Mouse (Mus musculus) c-Kit-positive CD71-negative TER-119-negative erythroid progenitor cells, embryonic 14.5 days (primary cell): ENCODE data around the gene Btnl4.
"Not testable (repeated sequence)": the region's sequence is repeated elsewhere in the genome, so short reads cannot be mapped to it uniquely, and the experiment has no call there.

Source experiments
- DNase-seq: peaks from one replicate; pipeline ENCODE4 v3.0.0-alpha.2; 2013; ENCODE audit warnings: low read depth

Btnl4 gene

DNA sequence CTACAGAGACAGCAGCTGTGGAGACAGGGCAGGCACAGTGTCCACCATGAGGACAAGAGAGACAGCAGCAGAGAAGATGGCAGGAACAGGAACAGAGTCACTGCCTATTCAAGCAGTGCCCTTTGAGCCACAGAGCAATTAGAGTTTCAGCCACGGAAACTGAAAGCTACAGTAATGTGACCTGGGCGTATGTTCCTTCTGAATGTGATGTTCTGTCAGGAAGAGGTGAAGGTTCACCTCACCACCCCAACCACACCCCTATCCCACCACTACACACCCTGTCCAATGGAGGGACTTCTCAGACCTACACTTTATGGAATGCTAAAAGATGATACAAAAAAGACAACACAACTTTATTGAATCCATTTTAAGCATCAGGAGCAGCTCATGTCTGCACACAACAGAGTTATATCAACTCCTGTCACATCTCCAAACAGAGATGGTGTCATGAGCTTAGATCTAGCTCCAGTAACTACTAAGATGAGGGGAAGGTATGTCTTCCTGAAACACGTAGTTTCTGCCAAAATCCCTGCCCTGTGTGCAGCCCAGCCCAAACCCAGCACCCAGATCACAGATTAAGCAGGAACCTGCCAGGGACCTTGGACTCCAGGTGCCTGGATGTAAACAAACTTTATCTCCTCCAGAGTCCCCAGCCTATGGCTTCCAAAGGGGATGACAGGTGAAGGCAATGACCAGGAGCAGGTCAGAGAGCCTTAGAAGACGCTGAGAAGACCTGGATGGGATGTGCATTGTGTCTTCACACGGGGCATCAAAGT is at the start of gene Btnl4:
Gene Btnl4, minus strand, starts transcription at position 81 of the 776 bp plus-strand sequence.
- not testable (repeated sequence) for DNase-seq

DNA sequence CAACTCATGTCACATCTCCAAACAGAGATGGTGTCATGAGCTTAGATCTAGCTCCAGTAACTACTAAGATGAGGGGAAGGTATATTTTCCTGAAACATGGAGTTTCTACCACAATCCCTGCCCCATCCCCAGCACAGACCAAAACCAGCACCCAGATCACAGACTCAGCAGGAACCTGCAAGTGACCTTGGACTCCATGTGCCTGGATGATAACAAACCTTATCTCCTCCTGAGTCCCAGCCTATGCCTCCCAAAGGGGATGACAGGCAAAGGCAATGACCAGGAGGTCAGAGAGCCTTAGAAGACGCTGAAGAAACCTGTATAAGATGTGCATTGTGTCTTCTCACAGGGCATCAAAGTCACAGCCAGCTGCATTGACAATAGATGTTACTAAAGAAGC is 41.9 kb upstream of the Btnl4 start:
- no peak for DNase-seq

GRCm38 (mm10) chr17:34518571-34518970 is 41.5 kb upstream of the Btnl4 start:
- DNase-seq = not testable (repeated sequence)

DNA sequence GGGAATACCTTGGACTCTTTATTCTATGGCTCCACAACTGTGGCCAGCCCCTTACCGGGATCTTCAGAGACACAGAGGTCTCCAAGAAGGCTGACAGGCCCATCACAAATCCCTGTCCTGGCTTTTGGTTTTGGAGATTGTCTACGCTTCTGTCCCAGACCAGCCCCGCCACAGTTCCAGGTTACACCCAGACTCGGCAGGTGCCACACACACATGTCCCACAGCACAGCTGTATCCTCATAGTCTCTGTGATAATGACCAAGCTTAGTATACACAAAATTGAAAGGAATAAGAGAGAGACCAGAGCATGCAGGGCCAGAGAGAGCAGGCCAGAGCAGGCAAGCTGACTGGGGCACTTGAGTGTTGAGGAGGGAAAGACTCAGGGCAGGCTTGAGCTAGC is 40.7 kb upstream of the Btnl4 start:
- no peak for DNase-seq

DNA sequence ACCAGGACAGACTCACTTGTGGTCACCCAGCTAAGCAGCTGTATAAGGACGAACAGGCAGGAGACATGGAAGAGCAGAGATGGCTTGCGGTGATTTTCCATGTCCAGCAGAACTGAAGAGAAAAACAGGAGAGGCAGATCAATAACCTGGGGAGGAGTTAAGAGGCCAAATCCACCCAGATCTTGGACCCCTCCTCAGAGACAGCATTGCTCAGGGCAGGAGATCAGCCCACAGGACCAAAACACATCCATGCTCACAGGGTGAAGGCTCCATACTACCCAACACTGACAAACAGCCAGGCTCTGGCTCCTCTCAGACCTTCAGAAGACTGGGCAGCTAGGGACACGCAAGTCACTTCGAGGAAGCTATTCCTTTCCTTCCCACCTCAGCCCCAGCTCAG is 40.1 kb upstream of the Btnl4 start, which contains the start of gene Btnl6:
Gene Btnl6, minus strand, starts transcription at position 101 of the 400 bp plus-strand sequence.
- no peak for DNase-seq

GRCm38 (mm10) chr17:34516514-34516913 is 39.4 kb upstream of the Btnl4 start:
- no peak for DNase-seq

DNA sequence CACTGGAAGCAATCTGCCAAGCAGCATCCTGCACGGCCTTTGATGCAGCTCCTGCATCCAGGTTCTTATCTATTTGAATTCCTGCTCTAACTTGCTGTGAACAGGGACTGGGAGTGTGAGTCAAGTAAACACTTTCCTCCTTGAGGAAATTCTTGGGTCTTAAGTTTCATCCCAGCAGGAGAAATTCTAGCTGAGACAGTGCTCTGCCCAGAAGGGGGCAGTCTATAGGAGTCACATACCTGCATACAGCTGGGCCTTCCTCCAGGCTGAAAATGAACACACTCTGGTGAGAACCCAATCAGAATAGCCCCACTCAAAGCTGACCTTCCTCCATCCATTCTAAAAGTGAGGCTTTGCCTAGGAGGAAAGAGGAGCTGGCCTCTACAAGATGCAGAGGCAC is 34.6 kb upstream of the Btnl4 start:
- DNase-seq = not testable (repeated sequence)

GRCm38 (mm10) chr17:34507591-34507990 is 30.5 kb upstream of the Btnl4 start:
- no peak for DNase-seq

DNA sequence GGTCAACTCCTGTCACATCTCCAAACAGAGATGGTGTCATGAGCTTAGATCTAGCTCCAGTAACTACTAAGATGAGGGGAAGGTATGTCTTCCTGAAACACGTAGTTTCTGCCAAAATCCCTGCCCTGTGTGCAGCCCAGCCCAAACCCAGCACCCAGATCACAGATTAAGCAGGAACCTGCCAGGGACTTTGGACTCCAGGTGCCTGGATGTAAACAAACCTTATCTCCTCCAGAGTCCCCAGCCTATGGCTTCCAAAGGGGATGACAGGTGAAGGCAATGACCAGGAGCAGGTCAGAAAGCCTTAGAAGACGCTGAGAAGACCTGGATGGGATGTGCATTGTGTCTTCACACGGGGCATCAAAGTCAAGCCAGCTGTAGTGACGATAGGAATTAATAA is 20.6 kb upstream of the Btnl4 start:
- not testable (repeated sequence) for DNase-seq

DNA sequence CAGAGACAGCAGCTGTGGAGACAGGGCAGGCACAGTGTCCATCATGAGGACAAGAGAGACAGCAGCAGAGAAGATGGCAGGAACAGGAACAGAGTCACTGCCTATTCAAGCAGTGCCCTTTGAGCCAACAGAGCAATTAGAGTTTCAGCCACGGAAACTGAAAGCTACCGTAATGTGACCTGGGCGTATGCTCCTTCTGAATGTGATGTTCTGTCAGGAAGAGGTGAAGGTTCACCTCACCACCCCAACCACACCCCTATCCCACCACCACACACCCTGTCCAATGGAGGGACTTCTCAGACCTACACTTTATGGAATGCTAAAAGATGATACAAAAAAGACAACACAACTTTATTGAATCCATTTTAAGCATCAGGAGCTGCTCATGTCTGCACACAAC is 20.2 kb upstream of the Btnl4 start:
- not testable (repeated sequence) for DNase-seq

- no peak for DNase-seq
Measured at GRCm38 (mm10) chr17:34496539-34496938, 19.4 kb upstream of the Btnl4 start.

GRCm38 (mm10) chr17:34495156-34495555 is 18.0 kb upstream of the Btnl4 start:
- DNase-seq = not testable (repeated sequence)

DNA sequence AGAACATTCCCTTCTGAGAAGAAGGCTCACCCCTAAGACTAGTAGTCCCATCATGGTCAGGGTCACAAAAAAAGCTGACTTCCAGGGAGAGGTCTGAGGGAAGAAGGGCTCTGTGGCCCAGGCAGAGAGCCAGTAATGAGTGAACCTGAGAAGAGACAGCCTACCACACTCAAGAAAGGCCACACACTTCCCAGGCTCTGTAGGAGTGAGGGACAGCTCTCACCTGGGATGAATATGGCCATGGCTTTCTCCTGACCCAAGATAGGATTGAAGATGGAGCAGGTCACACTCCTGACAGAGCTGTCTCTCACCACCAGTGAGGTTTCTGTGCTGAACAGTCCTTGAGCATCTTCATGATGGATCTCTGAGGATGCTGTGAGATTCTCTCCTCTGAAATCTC is 15.7 kb upstream of the Btnl4 start:
- DNase-seq = no peak

GRCm38 (mm10) chr17:34476427-34476826 is 691 bp downstream of the Btnl4 start:
- no peak for DNase-seq

- DNase-seq = no peak
Measured at GRCm38 (mm10) chr17:34475060-34475459, 2.1 kb downstream of the Btnl4 start.

- DNase-seq = no peak
Measured at GRCm38 (mm10) chr17:34470491-34470890, 6.6 kb downstream of the Btnl4 start.

DNA sequence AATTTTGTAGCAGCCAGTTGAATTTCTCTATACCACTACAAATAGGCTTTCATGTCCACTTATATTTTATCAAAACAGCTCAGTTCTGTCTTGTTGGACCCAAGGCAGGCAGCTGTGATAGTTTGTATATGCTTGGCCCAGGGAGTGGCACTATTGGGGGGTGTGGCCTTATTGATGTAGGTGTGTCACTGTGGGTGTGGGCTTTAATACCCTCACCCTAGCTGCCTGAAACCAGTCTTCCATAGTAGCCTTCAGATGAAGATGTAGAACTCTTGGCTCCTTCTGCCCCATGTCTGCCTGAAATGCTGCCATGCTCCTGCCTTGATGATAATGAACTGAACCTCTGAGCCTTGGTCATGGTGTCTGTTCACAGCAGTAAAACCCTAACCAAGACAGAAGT is 11.2 kb downstream of the Btnl4 start:
- not testable (repeated sequence) for DNase-seq

- no peak for DNase-seq
Measured at GRCm38 (mm10) chr17:34459255-34459654, 17.9 kb downstream of the Btnl4 start.

GRCm38 (mm10) chr17:34457668-34458067 is 19.4 kb downstream of the Btnl4 start:
- no peak for DNase-seq

- DNase-seq = no peak
Measured at GRCm38 (mm10) chr17:34448473-34449041, 28.6 kb downstream of the Btnl4 start.

- no peak for DNase-seq
Measured at GRCm38 (mm10) chr17:34441990-34442389, 35.1 kb downstream of the Btnl4 start.

DNA sequence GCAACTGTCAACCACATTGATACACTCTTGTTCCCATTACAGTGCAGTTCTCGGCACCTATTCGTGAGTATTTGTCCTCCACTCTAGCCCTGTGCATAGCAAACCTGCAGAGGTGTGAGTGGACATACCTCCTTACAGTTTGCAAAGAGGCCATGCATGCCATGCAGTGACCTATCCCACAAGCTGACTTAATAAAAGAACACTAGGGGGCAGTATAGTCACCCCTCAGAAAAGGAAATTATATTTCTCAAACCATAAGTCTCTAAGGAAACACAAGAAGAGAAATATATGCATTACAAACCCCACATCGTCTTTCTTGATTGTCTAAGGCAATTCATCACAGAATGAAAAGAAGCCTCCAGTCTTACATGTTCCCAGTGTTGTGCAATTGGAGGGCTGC is 37.3 kb downstream of the Btnl4 start:
- no peak for DNase-seq

DNA sequence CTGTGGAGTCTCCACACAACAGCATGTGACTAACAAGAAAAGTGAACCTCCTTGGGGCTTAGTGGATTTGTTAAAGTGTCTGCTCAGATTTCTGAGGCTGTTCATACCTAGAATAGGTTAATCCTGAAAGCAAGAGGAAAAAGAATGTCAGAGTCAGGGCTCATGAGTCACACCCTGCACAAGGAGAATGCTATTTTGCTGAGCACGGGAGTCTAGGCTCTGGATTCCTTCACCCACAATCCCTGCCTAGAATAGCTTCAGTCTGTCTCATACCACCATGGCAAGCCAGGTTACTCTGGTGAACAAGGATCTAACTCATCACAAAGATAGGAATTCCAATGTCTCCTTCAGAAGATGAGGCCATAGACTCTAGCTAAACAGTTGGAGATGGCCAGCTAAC is 38.5 kb downstream of the Btnl4 start:
- no peak for DNase-seq

- no peak for DNase-seq
Measured at GRCm38 (mm10) chr17:34437606-34438005, 39.5 kb downstream of the Btnl4 start.
